In the genomic region with DNA sequence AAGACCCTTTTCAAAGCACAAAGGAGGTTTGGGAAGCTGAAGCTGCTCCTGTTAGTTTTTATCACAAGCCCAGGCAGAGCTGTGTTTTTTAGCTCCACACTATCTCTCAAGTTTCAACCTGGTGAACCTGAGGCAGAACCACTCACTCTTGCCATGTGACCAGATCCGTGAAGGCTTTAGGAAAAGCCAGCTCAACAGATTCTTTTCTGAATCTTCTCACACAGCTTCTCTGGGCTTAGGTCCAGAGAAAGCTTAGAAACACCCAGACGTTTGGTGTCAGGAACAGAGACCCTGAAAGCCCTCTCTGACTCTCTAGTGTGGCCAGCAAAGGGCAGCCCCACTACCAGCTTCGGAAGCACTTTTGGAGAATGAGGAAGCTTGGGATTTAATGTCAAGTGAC, we compare ENCODE assay signal across 1 mouse cellular context.
TF ChIP-seq lines count a peak whose summit lies in the region.

No protein-coding gene starts in this region.

TF ChIP-seq in myocyte, 11 proteins besides CTCF, POLR2A, EP300 and RAD21:
- no peak for TF ChIP-seq CEBPB (IDR thresholded peaks at IDR 0.05; ENCODE audit: insufficient read depth, poor library complexity, severe bottlenecking)
- TF ChIP-seq REST (IDR thresholded peaks at IDR 0.05; ENCODE audit: insufficient read depth, insufficient read length): no peak
- TF ChIP-seq SRF (IDR thresholded peaks at IDR 0.05; ENCODE audit: control insufficient read depth, insufficient read length, low read depth): no peak
- TF ChIP-seq E2F4 (IDR thresholded peaks at IDR 0.05; ENCODE audit: insufficient read depth): no peak
- TF ChIP-seq MYOD1 (IDR thresholded peaks at IDR 0.05; ENCODE audit: control insufficient read depth in 1 of 3, insufficient read length in 2 of 3, low read depth in 2 of 3): no peak
- no peak for TF ChIP-seq POLR2AphosphoS2 (IDR thresholded peaks at IDR 0.05; ENCODE audit: insufficient read length, low read depth)
- no peak for TF ChIP-seq TCF12 (IDR thresholded peaks at IDR 0.05; ENCODE audit: insufficient read depth, poor library complexity, severe bottlenecking)
- no peak for TF ChIP-seq USF1 (IDR thresholded peaks at IDR 0.05; ENCODE audit: low read depth)
- no peak for TF ChIP-seq MAX (IDR thresholded peaks at IDR 0.05; ENCODE audit: low read depth)
- no peak for TF ChIP-seq TCF3 (IDR thresholded peaks at IDR 0.05; ENCODE audit: insufficient read length, low read depth)
- no peak for TF ChIP-seq MYOG (IDR thresholded peaks at IDR 0.05; ENCODE audit: control insufficient read depth in 1 of 3, insufficient read depth in 1 of 3, insufficient read length in 2 of 3, low read depth in 2 of 3)
